In genomic region chr5:134182735-134183134, GRCm38 (mm10) we compare ENCODE assay signal across 9 mouse cellular contexts. TPM values are rescaled to one million over a fixed set of nuclear protein-coding genes. Genes with fewer than 3 reads are reported as not detected.
DNase-seq lines count a peak whose midpoint lies in the region; ATAC-seq and TF ChIP-seq lines count a peak whose summit lies in the region.
"Had no signal": no experiment of that assay in that cellular context is flagged by ENCODE, and none has a peak within 500 bp of the region (broad histone marks: within the 10 kb centered on the region; RNA-seq: fewer than 3 reads in every experiment).

No protein-coding gene starts in this region.

- no peaks in the 10 kb centered on the region for H3K27me3 ChIP-seq in heart, adult 2 months (ENCODE audit: control insufficient read depth, insufficient read depth, low read length)
- no peaks in the 10 kb centered on the region for H3K27me3 ChIP-seq in lung, embryonic 14.5 days (ENCODE audit: insufficient read depth, low read length)
- H3K27me3 ChIP-seq: Patski had no signal

- no peak overlapping the region for H3K9ac ChIP-seq in heart, adult 2 months (ENCODE audit: low read depth, low read length)
- H3K9ac ChIP-seq in lung, embryonic 14.5 days, result peak overlapping the region; percentile 77; the same call in 1 of the 2 replicates

- TF ChIP-seq POLR2A in heart, adult 2 months (IDR thresholded peaks at IDR 0.05; ENCODE audit: insufficient read depth, low read depth, low read length), result no peak

- TF ChIP-seq EP300 in heart, adult 2 months (IDR thresholded peaks at IDR 0.05; ENCODE audit: insufficient read depth, low read depth, low read length), result peak; percentile 74; the same call in 1 of the 2 replicates

- peaks cover 12% of the 10 kb centered on the region for H3K4me1 ChIP-seq in heart, adult 2 months (ENCODE audit: control insufficient read depth, insufficient read depth, low read length)
- H3K4me1 ChIP-seq in lung, embryonic 14.5 days (ENCODE audit: insufficient read depth), result peaks cover 10% of the 10 kb centered on the region; the same call in 1 of the 2 replicates

- no peaks in the 10 kb centered on the region for H3K9me3 ChIP-seq in lung, embryonic 14.5 days (ENCODE audit: low read depth, low read length)

- intact Hi-C loops in heart, adult 2 months (cut with DNase I), result loop anchor here (5.0 kb wide), 2 partner anchors 50 to 305 kb away; no protein-coding TSS in a partner anchor

- H3K4me3 ChIP-seq in heart, adult 2 months, result no peak overlapping the region
- H3K4me3 ChIP-seq in lung, embryonic 14.5 days (ENCODE audit: low read depth, low read length), result peak overlapping the region; percentile 71

- WGBS in heart, adult 2 months, result 21% methylated on average over 4 of the region's 4 CpGs
- 27% methylated on average over 4 of the region's 4 CpGs for WGBS in lung, embryonic 14.5 days

- H3K4me2 ChIP-seq in lung, embryonic 14.5 days, result peak overlapping the region; percentile 93

- H3K79me2 ChIP-seq in heart, adult 2 months (replicated peaks; ENCODE audit: control insufficient read depth, insufficient read depth, low read length), result no peaks in the 10 kb centered on the region

- ATAC-seq in lung, embryonic 14.5 days (ENCODE audit: insufficient read depth), result no peak
- ATAC-seq: Patski had no signal

- peak; percentile 47 for DNase-seq in gastrocnemius, adult 18-20 months (ENCODE audit: low spot score)
- DNase-seq in gastrocnemius, postnatal 10 days, result no peak
- peak in 1 of 2 experiments; percentile 58 for DNase-seq in heart, adult 2 months
- peak; percentile 57 for DNase-seq in kidney, adult 11 months
- peak; percentile 29 for DNase-seq in lung, embryonic 14.5 days
- DNase-seq in testis, postnatal 14 days (ENCODE audit: low spot score), result peak; percentile 62
- DNase-seq in right cerebral cortex, postnatal 36 days (ENCODE audit: low spot score in 2 of 2), result no peak
- no peak for DNase-seq in T-cell, adult 2 months (ENCODE audit: low spot score)

- TF ChIP-seq CTCF in heart, adult 2 months (IDR thresholded peaks at IDR 0.05), result no peak
- no peak for TF ChIP-seq CTCF in lung, embryonic 14.5 days (IDR thresholded peaks at IDR 0.05; ENCODE audit: low read depth)

- H3K27ac ChIP-seq in heart, adult 2 months, result peak overlapping the region; percentile 98
- H3K27ac ChIP-seq in lung, embryonic 14.5 days (ENCODE audit: low read depth), result peak overlapping the region; percentile 97; the same call in 1 of the 2 replicates

- H3K36me3 ChIP-seq in heart, adult 2 months (ENCODE audit: control insufficient read depth, insufficient read depth, low read length), result peaks cover 5% of the 10 kb centered on the region
- H3K36me3 ChIP-seq in lung, embryonic 14.5 days (ENCODE audit: insufficient read depth), result no peaks in the 10 kb centered on the region

RNA-seq across cellular contexts. Expression of gene Gtf2ird2, which starts 1.1 kb away (rescaled TPM):
- 1 to 10 TPM; 5.0 to 6.3 TPM for total RNA-seq in gastrocnemius, adult 18-20 months (2021)
- 1 to 10 TPM; 6.1 to 7.2 TPM for total RNA-seq in gastrocnemius, postnatal 10 days (2021)
- total RNA-seq in heart, adult 2 months (2021), result 1 to 10 TPM; 5.3 to 5.7 TPM
- polyA plus RNA-seq in heart, adult 2 months (2012; rRNA removed), result 3.7 and 5.4 TPM in 2 replicates
- 6.9 and 9.6 TPM in 2 replicates for polyA plus RNA-seq in lung, embryonic 14.5 days (2014; fragmentation: Nextera tagmentation; extraction: Ambion mirVana)

RNA-seq across cellular contexts. Expression of gene Rcc1l, which starts 6.2 kb away (rescaled TPM):
- 10 to 100 TPM; 22.7 to 25.2 TPM for total RNA-seq in gastrocnemius, adult 18-20 months (2021)
- 10 to 100 TPM; 17.2 to 17.4 TPM for total RNA-seq in gastrocnemius, postnatal 10 days (2021)
- 10 to 100 TPM; 30.2 to 33.7 TPM for total RNA-seq in heart, adult 2 months (2021)
- 19.8 and 23.5 TPM in 2 replicates for polyA plus RNA-seq in heart, adult 2 months (2012; rRNA removed)
- polyA plus RNA-seq in lung, embryonic 14.5 days (2014; fragmentation: Nextera tagmentation; extraction: Ambion mirVana), result 31.2 and 35.5 TPM in 2 replicates

RNA-seq across cellular contexts. Expression of gene Ncf1, which starts 46.7 kb away (rescaled TPM):
- 1 to 10 TPM; 2.1 to 2.2 TPM for total RNA-seq in gastrocnemius, adult 18-20 months (2021)
- 1 to 10 TPM; 3.4 to 4.7 TPM for total RNA-seq in gastrocnemius, postnatal 10 days (2021)
- total RNA-seq in heart, adult 2 months (2021), result 1 to 10 TPM; 6.7 to 8.2 TPM
- 3.4 and 5.7 TPM in 2 replicates for polyA plus RNA-seq in heart, adult 2 months (2012; rRNA removed)
- 4.8 and 6.4 TPM in 2 replicates for polyA plus RNA-seq in lung, embryonic 14.5 days (2014; fragmentation: Nextera tagmentation; extraction: Ambion mirVana)

Comparison
In these comparisons a context has a peak if more than half of its experiments do, and no peak if none do; other contexts are left out.
1. DNase-seq: peak in gastrocnemius, adult 18-20 months (single experiment), kidney, adult 11 months (single experiment), lung, embryonic 14.5 days (single experiment) and testis, postnatal 14 days (single experiment); none in gastrocnemius, postnatal 10 days (single experiment), right cerebral cortex, postnatal 36 days (0 of 2) and T-cell, adult 2 months (single experiment).